Mouse (Mus musculus): Measurements from ENCODE around the gene Majin.

Majin gene

GRCm38 (mm10) chr19:6262839-6263433, 78.7 kb downstream of the Majin start:
- DNase-seq (ENCODE audit: low spot score), result no peak

GRCm38 (mm10) chr19:6264200-6264599, 80.0 kb downstream of the Majin start:
- DNase-seq (ENCODE audit: low spot score), result no peak

DNA sequence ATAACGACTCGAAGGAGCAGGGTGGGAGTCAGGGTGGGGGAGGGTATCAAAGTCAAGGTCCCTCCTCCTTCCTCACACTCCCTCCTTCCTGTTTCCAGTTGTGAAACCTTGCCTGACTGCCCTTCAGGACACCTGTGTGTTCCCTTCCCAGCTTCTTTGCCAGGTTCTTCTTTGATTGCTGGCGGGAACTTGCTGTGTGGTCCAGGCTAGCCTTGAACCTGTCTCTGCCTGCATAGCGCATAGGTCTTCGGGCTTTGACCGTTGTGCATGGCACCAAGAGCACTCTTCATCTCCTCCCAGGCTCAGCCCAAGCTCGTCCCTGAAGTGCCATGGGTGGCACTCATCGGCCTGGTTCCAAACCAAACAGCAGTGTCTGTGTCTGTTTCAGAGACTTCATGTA, 80.8 kb downstream of the Majin start:
- DNase-seq (ENCODE audit: low spot score), result no peak

- no peak for DNase-seq (ENCODE audit: low spot score)
These were observed 81.6 kb downstream of the Majin start for GRCm38 (mm10) chr19:6265727-6266182.

GRCm38 (mm10) chr19:6267306-6268169, 83.3 kb downstream of the Majin start:
- no peak for DNase-seq (ENCODE audit: low spot score)

GRCm38 (mm10) chr19:6268170-6268528, 84.0 kb downstream of the Majin start:
- peak; percentile 77 for DNase-seq (ENCODE audit: low spot score)

- no peak for DNase-seq (ENCODE audit: low spot score)
These were observed 84.5 kb downstream of the Majin start for GRCm38 (mm10) chr19:6268670-6269132.

GRCm38 (mm10) chr19:6269798-6270475, 85.7 kb downstream of the Majin start:
- no peak for DNase-seq (ENCODE audit: low spot score)

DNA sequence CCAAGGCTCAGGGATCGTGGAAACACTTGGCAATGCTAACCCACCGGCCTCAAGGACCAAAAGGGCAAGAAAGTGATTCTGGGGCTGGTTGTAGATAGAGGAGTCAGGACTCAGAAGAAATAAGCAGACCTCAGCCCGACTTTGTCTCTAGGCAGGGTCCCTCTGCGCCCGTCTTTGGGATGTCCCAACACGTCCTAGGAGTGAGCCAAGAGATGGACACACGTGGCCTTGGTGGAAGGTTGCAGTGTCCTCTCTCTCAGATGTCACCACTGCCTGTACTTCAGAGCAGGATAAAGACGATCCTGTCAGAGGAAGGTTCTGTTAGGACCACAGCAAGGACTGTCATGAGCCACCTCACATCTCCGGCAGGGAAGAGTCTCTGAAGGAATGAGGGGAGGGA, 86.5 kb downstream of the Majin start:
- no peak for DNase-seq (ENCODE audit: low spot score)

DNA sequence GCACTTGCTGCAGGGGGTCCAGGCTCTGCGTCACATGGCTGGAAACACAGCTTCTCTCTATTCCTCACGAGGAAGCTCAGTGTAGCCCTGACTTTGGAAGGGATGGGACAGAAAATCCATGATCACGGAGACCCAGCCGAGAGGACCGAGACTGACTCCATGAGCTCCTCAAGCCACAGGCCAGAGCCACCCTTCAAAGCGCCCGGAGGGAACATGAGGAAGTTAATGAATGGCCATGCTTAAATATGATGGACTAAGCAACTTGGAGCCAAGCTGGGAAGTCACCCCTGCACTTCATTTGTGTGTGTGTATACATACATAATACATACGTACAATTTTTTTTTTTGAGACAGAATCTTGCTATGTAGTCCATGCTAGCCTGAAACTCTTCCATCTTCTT, 87.0 kb downstream of the Majin start:
- DNase-seq (ENCODE audit: low spot score), result no peak

GRCm38 (mm10) chr19:6272053-6272452, 87.9 kb downstream of the Majin start:
- no peak for DNase-seq (ENCODE audit: low spot score)

DNA sequence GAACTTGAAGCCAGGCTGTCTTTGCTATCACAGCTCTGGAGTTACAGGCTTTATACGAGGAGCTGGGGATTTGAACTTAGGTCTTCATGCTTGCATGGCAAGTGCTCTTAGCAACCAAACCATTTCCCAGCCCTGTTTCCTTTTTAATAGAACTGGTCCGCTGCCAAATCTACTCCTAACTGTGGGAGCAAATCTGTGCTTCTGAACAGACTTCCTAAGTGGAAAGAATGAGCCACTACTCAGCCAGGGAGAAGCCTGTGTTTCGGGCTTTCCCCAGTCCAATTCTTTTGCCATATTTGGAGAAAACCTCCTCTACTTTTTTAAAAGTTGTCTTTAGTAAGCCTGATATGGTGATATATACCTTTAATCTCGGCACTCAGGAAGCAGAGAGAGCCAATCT, 88.5 kb downstream of the Majin start:
- DNase-seq (ENCODE audit: low spot score), result peak; percentile 54

- no peak for DNase-seq (ENCODE audit: low spot score)
These were observed 89.4 kb downstream of the Majin start for GRCm38 (mm10) chr19:6273592-6273991.
